In the genomic region with DNA sequence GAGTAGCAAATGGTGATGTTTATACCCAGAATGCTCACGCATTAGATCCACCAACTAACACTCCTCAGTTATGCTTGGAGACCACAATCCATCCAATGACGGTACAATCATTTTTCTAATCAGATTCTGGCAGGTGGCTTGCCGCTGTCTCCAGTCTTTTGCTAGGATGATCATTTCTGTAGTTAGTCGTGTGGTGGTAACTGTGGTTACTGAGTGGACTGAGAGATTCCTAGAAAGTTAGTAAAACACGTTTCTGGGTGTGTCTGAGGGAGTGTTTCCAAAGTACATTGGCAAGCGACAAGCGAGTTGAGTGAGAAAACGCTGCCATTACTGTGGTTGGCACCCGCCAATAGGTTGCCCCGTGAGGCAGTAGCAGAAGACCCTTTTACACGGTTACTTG, we compare ENCODE assay signal across 20 mouse cellular contexts. TPM values are rescaled to one million over a fixed set of nuclear protein-coding genes. Genes with fewer than 3 reads are reported as not detected.
DNase-seq lines count a peak whose midpoint lies in the region; ATAC-seq and TF ChIP-seq lines count a peak whose summit lies in the region.
"Had no signal": no experiment of that assay in that cellular context is flagged by ENCODE, and none has a peak within 500 bp of the region (broad histone marks: within the 10 kb centered on the region; RNA-seq: fewer than 3 reads in every experiment).

No protein-coding gene starts in this region.

- H3K27ac ChIP-seq in MEL (ENCODE audit: control insufficient read depth, low read depth, low read length) = peak overlapping the region; percentile 27
- peak overlapping the region; percentile 80 for H3K27ac ChIP-seq in liver, embryonic 12.5 days
- H3K27ac ChIP-seq in liver, embryonic 16.5 days (ENCODE audit: low read length) = peak overlapping the region; percentile 75
- no peak overlapping the region for H3K27ac ChIP-seq in forebrain, embryonic 10.5 days
- H3K27ac ChIP-seq in kidney, embryonic 15.5 days = no peak overlapping the region
- H3K27ac ChIP-seq: embryonic facial prominence, embryonic 13.5 days; forebrain, embryonic 15.5 days; heart, adult 2 months; heart, embryonic 13.5 days; hindbrain, embryonic 12.5 days had no signal

- H3K4me1 ChIP-seq in G1E (ENCODE audit: insufficient read depth, low read depth, low read length) (peaks cover 73% of the 10 kb centered on the region), MEL (ENCODE audit: control insufficient read depth in 1 of 2, insufficient read depth in 2 of 2, low read length in 2 of 2) (peaks cover 22 to 37% of the 10 kb centered on the region in 2 experiments)
- peaks cover 71% of the 10 kb centered on the region for H3K4me1 ChIP-seq in liver, embryonic 12.5 days
- H3K4me1 ChIP-seq in liver, embryonic 16.5 days (ENCODE audit: control insufficient read depth, low read depth, low read length) = peaks cover 40% of the 10 kb centered on the region
- H3K4me1 ChIP-seq in forebrain, embryonic 10.5 days = peaks cover 11% of the 10 kb centered on the region
- H3K4me1 ChIP-seq in kidney, embryonic 15.5 days = peaks cover 8% of the 10 kb centered on the region

- TF ChIP-seq RAD21 in MEL (IDR thresholded peaks at IDR 0.05; ENCODE audit: low read depth, low read length) = no peak

- no peak for TF ChIP-seq CTCF in G1E (IDR thresholded peaks at IDR 0.05; ENCODE audit: low read depth, low read length)
- no peak for TF ChIP-seq CTCF in MEL (IDR thresholded peaks at IDR 0.05 in 2 of 3, conservative IDR thresholded peaks at IDR 0.05 in 1 of 3; ENCODE audit: control insufficient read depth in 1 of 3, insufficient read depth in 1 of 3, low read depth in 2 of 3, low read length in 3 of 3, poor library complexity in 1 of 3, severe bottlenecking in 1 of 3)

- ATAC-seq in G1E (ENCODE audit: extremely low read depth, insufficient number of reproducible peaks, low FRiP score, poor library complexity, severe bottlenecking) = peak; percentile 71
- ATAC-seq in liver, embryonic 12.5 days = peak; percentile 34
- ATAC-seq in liver, embryonic 16.5 days (ENCODE audit: low read depth) = peak; percentile 25; the same call in 1 of the 2 replicates
- no peak for ATAC-seq in kidney, embryonic 15.5 days (replicated peaks; ENCODE audit: low FRiP score)
- ATAC-seq: forebrain, embryonic 15.5 days; hindbrain, embryonic 16.5 days had no signal

- no peaks in the 10 kb centered on the region for H3K79me2 ChIP-seq in MEL (ENCODE audit: control insufficient read depth, insufficient read depth, low read length, poor library complexity)

- no peaks in the 10 kb centered on the region for H3K27me3 ChIP-seq in G1E (ENCODE audit: insufficient read depth, low read length)
- no peaks in the 10 kb centered on the region for H3K27me3 ChIP-seq in MEL (ENCODE audit: control insufficient read depth in 1 of 2, insufficient read depth in 2 of 2, low read length in 2 of 2)
- no peaks in the 10 kb centered on the region for H3K27me3 ChIP-seq in liver, embryonic 12.5 days (replicated peaks)
- H3K27me3 ChIP-seq in liver, embryonic 16.5 days (ENCODE audit: control insufficient read depth, insufficient read depth, low read depth, low read length) = no peaks in the 10 kb centered on the region
- no peaks in the 10 kb centered on the region for H3K27me3 ChIP-seq in forebrain, embryonic 10.5 days (ENCODE audit: poor library complexity, severe bottlenecking)
- H3K27me3 ChIP-seq in kidney, embryonic 15.5 days = no peaks in the 10 kb centered on the region
- H3K27me3 ChIP-seq: embryonic facial prominence, embryonic 13.5 days; forebrain, embryonic 15.5 days; heart, embryonic 13.5 days; hindbrain, embryonic 12.5 days had no signal

- H3K4me3 ChIP-seq in G1E (ENCODE audit: low read depth, low read length) (peak overlapping the region; percentile 52; the same call in 1 of the 2 replicates), MEL (ENCODE audit: control insufficient read depth in 1 of 2, insufficient read depth in 1 of 2, low read depth in 2 of 2, low read length in 2 of 2) (no peak overlapping the region)
- no peak overlapping the region for H3K4me3 ChIP-seq in liver, embryonic 12.5 days
- no peak overlapping the region for H3K4me3 ChIP-seq in liver, embryonic 16.5 days (ENCODE audit: low read depth, low read length)
- H3K4me3 ChIP-seq in forebrain, embryonic 10.5 days = no peak overlapping the region
- no peak overlapping the region for H3K4me3 ChIP-seq in kidney, embryonic 15.5 days (replicated peaks)
- H3K4me3 ChIP-seq: embryonic facial prominence, embryonic 13.5 days; forebrain, embryonic 15.5 days; heart, adult 2 months; heart, embryonic 13.5 days; hindbrain, embryonic 12.5 days had no signal

- no peak; a peak in 2 of 4 replicates for TF ChIP-seq EP300 in MEL (IDR thresholded peaks at IDR 0.05; ENCODE audit: low read depth in 1 of 2, low read length in 2 of 2)

- H3K4me2 ChIP-seq in liver, embryonic 12.5 days = peak overlapping the region; percentile 32
- peak overlapping the region; percentile 24; the same call in 1 of the 2 replicates for H3K4me2 ChIP-seq in liver, embryonic 16.5 days (ENCODE audit: low read depth, low read length)
- H3K4me2 ChIP-seq in kidney, embryonic 15.5 days = no peak overlapping the region
- H3K4me2 ChIP-seq: embryonic facial prominence, embryonic 13.5 days; forebrain, embryonic 15.5 days; heart, embryonic 13.5 days; hindbrain, embryonic 12.5 days had no signal

- H3K9ac ChIP-seq in MEL (ENCODE audit: control insufficient read depth, low read depth, low read length, poor library complexity, severe bottlenecking) = no peak overlapping the region
- H3K9ac ChIP-seq in liver, embryonic 12.5 days = peak overlapping the region; percentile 47; the same call in 1 of the 2 replicates
- peak overlapping the region; percentile 36 for H3K9ac ChIP-seq in liver, embryonic 16.5 days (ENCODE audit: low read depth, low read length)
- no peak overlapping the region for H3K9ac ChIP-seq in kidney, embryonic 15.5 days
- H3K9ac ChIP-seq: embryonic facial prominence, embryonic 13.5 days; forebrain, embryonic 15.5 days; heart, embryonic 13.5 days; hindbrain, embryonic 12.5 days had no signal

- H3K9me3 ChIP-seq in G1E (replicated peaks) (no peaks in the 10 kb centered on the region), MEL (replicated peaks; ENCODE audit: insufficient read depth, low read length) (no peaks in the 10 kb centered on the region)
- no peaks in the 10 kb centered on the region for H3K9me3 ChIP-seq in liver, embryonic 12.5 days (replicated peaks)
- no peaks in the 10 kb centered on the region for H3K9me3 ChIP-seq in liver, embryonic 16.5 days (replicated peaks; ENCODE audit: control insufficient read depth, low read length)
- H3K9me3 ChIP-seq in forebrain, embryonic 10.5 days = no peaks in the 10 kb centered on the region
- no peaks in the 10 kb centered on the region for H3K9me3 ChIP-seq in kidney, embryonic 15.5 days (replicated peaks)
- H3K9me3 ChIP-seq: embryonic facial prominence, embryonic 13.5 days; forebrain, embryonic 15.5 days; heart, embryonic 13.5 days; hindbrain, embryonic 12.5 days had no signal

- 51% methylated on average over 11 of the region's 11 CpGs for WGBS in liver, embryonic 12.5 days (ENCODE audit: insufficient replicate concordance)
- WGBS in liver, embryonic 16.5 days (ENCODE audit: insufficient replicate concordance) = 39% methylated on average over 11 of the region's 11 CpGs
- WGBS in forebrain, embryonic 10.5 days = 88% methylated on average over 11 of the region's 11 CpGs
- WGBS in kidney, embryonic 15.5 days = 83% methylated on average over 11 of the region's 11 CpGs

- no peak for TF ChIP-seq POLR2A in MEL (IDR thresholded peaks at IDR 0.05; ENCODE audit: control insufficient read depth in 1 of 2, insufficient read depth in 1 of 2, low read depth in 1 of 2, low read length in 2 of 2, poor library complexity in 1 of 2)

- H3K36me3 ChIP-seq in G1E (replicated peaks) (peaks cover 6% of the 10 kb centered on the region), MEL (ENCODE audit: control insufficient read depth in 1 of 2, insufficient read depth in 2 of 2, low read length in 2 of 2) (peaks cover 0 to 49% of the 10 kb centered on the region in 2 experiments; a peak in 2 of 4 replicates)
- no peaks in the 10 kb centered on the region for H3K36me3 ChIP-seq in liver, embryonic 12.5 days
- no peaks in the 10 kb centered on the region for H3K36me3 ChIP-seq in liver, embryonic 16.5 days (ENCODE audit: control insufficient read depth, insufficient read depth)
- no peaks in the 10 kb centered on the region for H3K36me3 ChIP-seq in forebrain, embryonic 10.5 days (replicated peaks)
- H3K36me3 ChIP-seq in kidney, embryonic 15.5 days = no peaks in the 10 kb centered on the region
- H3K36me3 ChIP-seq: embryonic facial prominence, embryonic 13.5 days; forebrain, embryonic 15.5 days; heart, embryonic 13.5 days; hindbrain, embryonic 12.5 days had no signal

- peak; percentile 24 for DNase-seq in G1E (ENCODE audit: low spot score)
- DNase-seq in MEL (ENCODE audit: low read depth, low spot score) = peak; percentile 35
- no peak for DNase-seq in forebrain, embryonic 10.5 days (ENCODE audit: extremely low spot score, low spot score)
- no peak for DNase-seq in heart, adult 9 months (ENCODE audit: low spot score in 2 of 2)
- no peak for DNase-seq in spleen, postnatal 10 days (ENCODE audit: low spot score in 2 of 2)
- DNase-seq: adrenal gland, postnatal 14 days; cerebellum, adult 11-12 months; cerebellum, adult 9-10 months; cerebellum, postnatal 25 days; gastrocnemius, postnatal 36 days; heart, adult 2 months; heart, postnatal 4 days had no signal

TF ChIP-seq in MEL, 35 proteins besides CTCF, POLR2A, EP300 and RAD21:
- 0 out of 2 replicates have a peak, but pooled peaks have one; percentile 21 for TF ChIP-seq BHLHE40 (IDR thresholded peaks at IDR 0.05; ENCODE audit: borderline replicate concordance, low read depth, low read length)
- TF ChIP-seq JUND (IDR thresholded peaks at IDR 0.05; ENCODE audit: low read depth, low read length) = no peak
- no peak for TF ChIP-seq USF2 (IDR thresholded peaks at IDR 0.05; ENCODE audit: borderline replicate concordance in 1 of 2, insufficient read depth in 1 of 2, low read depth in 1 of 2, low read length in 2 of 2)

RNA-seq across cellular contexts. Expression of a gene that starts 58.8 kb away (rescaled TPM):
- total RNA-seq in G1E (2014; fragmentation: Nextera tagmentation) = 944 and 1,145 TPM in 2 replicates
- 341 and 380 TPM in 2 replicates for total RNA-seq in G1E (2017)
- polyA plus RNA-seq in G1E (2012) = 51.6 and 52.6 TPM in 2 replicates
- 10.8 and 11.2 TPM in 2 replicates for total RNA-seq in MEL (2012; rRNA removed)
- 10 to 100 TPM in 1 of 2 experiments, not detected in 1; 16.3 TPM for polyA plus RNA-seq in MEL (2012; ENCODE audit: insufficient read depth in 1 of 2, insufficient read length in 2 of 2, low read depth in 1 of 2, low replicate concordance in 2 of 2, missing spikeins in 1 of 2)
- 57.2 and 59.8 TPM in 2 replicates for polyA plus RNA-seq in liver, embryonic 12.5 days (2016; fragmentation: Nextera tagmentation; extraction: Ambion mirVana)
- polyA plus RNA-seq in liver, embryonic 16.5 days (2015; fragmentation: Nextera tagmentation; extraction: Ambion mirVana) = 25.9 and 26.5 TPM in 2 replicates
- polyA plus RNA-seq in forebrain, embryonic 10.5 days (2016; fragmentation: Nextera tagmentation; extraction: Ambion mirVana) = 8.7 and 8.8 TPM in 2 replicates
- 10.1 and 10.2 TPM in 2 replicates for polyA plus RNA-seq in kidney, embryonic 15.5 days (2015; fragmentation: Nextera tagmentation; extraction: Ambion mirVana)

Comparison
In these comparisons a context has a peak if more than half of its experiments do, and no peak if none do; other contexts are left out.
1. DNase-seq: peak in G1E (single experiment) and MEL (single experiment); none in forebrain, embryonic 10.5 days (single experiment), heart, adult 9 months (0 of 2) and spleen, postnatal 10 days (0 of 2).
2. H3K27ac ChIP-seq: peak in MEL (single experiment), liver, embryonic 12.5 days (single experiment) and liver, embryonic 16.5 days (single experiment); none in forebrain, embryonic 10.5 days (single experiment) and kidney, embryonic 15.5 days (single experiment).
3. H3K9ac ChIP-seq: peak in liver, embryonic 12.5 days (single experiment) and liver, embryonic 16.5 days (single experiment); none in MEL (single experiment) and kidney, embryonic 15.5 days (single experiment).